Mouse (Mus musculus) thymus, postnatal 25 days (tissue): ENCODE measurements around the gene Cela2a.

ENCODE experiments used
- DNase-seq: peaks from one replicate; pipeline ENCODE4 v3.0.0; 2022

The Cela2a gene

GRCm38 (mm10) chr4:141826060-141826459 lies at the start of gene Cela2a:
Gene Cela2a (minus strand): TSS chr4:141826160.
- no peak for DNase-seq

DNA sequence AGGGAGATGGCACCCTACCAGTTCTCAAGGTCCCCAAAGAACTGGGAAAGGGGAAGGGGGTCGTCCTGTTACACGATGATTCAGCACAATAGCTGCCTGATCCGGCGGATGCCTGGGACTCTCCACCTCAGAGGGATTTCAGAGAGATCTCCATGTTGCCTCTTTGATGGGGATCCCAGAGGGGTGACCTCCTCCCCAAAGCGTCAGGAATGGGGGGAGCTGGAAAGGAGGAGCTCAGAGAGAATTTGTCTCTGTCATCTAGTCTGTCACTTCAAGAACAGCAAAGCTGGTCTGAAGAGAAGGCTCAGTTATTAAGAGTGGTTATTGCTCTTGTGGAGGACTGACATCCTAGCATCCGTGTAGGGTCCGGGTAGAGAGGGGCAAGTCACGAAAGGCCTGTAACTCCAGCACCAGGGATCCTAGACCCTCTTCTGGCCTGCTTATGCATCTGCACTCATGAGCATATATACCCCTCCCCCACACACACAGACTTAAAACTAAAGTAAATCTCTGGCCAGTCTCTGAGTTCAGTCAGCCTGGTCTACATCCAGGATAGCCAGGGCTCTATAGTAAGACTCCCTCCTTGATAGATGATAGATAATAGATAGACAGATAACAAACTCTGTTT lies 49.6 kb upstream of the Cela2a start:
- DNase-seq, result no peak

DNA sequence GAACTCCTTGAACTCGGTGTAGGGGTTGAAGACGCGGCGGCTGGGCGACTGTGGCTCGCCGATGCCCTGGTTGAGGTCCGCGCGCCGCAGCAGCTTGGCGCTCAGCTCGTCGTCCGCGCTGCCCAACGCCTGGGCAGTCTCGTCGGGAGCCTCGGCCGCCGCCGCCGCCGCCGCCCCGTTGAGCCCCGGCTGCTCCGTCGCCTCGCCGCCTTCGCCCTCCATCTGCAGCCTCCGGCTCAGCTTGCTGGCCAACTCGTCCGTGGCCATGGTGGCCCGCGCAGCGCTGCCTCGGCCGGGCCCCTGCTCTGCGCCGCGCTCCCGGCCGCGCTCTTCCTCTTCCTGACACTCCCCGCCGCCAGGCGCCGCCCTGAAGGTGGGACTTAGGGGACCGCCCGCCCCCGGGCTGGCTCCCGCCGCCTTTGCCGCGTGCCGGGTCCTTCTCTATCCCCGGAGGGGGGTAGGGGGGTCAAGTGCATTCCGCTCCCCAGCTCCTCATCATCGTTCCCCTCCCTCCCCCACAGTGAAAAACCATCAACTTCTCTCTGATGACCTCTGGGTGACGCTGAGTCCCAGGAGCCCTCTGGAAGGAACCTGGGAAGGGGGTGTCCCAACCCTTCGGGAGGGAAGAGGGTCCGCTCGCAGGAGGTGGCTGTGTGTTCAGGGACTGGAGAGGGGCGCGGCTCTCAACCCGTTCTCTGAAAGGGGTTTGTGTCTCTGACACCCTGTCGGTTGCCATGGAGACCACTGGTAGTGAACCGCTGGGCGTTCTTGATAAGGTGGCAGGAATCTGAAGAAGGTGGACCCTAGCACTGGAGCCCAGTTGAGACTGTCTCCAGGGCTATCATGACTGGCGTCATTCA lies 48.9 kb upstream of the Cela2a start, which contains the start of gene Efhd2:
Gene Efhd2 (minus strand): TSS at position 320 of the 860 bp plus-strand sequence.
- peak; percentile 76 for DNase-seq

- DNase-seq, result no peak
Observed at GRCm38 (mm10) chr4:141874111-141874600, 48.2 kb upstream of the Cela2a start.

GRCm38 (mm10) chr4:141872977-141873376 lies 47.0 kb upstream of the Cela2a start:
- no peak for DNase-seq

DNA sequence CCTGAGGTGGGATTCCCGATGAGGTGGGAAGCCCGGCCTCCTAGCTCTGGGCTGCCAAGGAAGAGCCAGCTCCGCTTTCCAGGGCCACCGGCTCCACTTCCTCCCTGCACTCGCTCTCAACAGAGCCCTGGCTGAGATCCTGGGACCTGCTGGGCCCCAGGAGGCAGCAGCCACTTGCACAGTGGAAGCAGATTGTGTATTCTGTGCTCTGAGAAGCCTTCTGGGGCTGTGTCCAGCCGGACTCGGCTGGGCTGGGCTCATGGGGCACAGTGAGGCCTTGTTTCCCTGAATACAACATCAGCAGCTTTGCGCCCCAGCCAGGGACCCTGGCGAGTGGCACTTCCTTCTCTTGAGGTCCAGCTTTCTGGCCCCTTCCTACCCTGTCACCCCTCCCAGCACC lies 45.9 kb upstream of the Cela2a start:
- no peak for DNase-seq

GRCm38 (mm10) chr4:141871333-141871725 lies 45.4 kb upstream of the Cela2a start:
- DNase-seq, result no peak

DNA sequence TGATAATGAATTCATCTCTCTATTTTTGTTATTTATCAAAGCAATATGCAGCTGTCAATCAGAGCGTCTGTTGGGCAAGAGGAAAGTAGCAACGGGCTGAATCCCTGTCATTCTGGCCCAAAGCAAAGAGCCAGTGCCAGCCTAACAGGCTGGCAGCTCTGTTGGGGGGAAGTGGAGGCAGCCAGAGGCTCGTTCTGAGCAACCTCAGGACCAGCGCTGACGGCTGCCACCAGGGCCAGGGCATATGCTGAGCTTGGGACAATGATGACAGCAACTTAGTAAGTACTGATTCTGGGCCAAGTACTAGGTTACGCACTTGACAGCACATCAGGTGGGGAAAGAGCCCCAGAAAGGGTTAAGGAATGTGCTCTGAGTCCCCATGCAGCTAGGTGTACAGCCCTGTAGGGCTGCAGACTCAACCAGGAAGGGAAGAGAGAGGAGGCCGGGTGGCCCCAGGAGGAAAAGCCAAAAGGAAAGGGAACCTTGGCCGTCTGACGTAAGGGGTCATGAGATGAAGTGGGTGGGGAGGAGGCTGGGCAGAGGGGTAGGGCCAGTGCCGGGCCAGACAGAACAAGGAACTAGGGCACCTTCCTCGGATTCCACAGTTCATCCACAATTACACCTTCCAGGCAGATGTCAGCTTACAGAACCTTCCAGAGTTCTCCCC lies 44.8 kb upstream of the Cela2a start:
- DNase-seq, result no peak

GRCm38 (mm10) chr4:141869436-141870215 lies 43.7 kb upstream of the Cela2a start:
- no peak for DNase-seq

GRCm38 (mm10) chr4:141868051-141868450 lies 42.1 kb upstream of the Cela2a start:
- no peak for DNase-seq

DNA sequence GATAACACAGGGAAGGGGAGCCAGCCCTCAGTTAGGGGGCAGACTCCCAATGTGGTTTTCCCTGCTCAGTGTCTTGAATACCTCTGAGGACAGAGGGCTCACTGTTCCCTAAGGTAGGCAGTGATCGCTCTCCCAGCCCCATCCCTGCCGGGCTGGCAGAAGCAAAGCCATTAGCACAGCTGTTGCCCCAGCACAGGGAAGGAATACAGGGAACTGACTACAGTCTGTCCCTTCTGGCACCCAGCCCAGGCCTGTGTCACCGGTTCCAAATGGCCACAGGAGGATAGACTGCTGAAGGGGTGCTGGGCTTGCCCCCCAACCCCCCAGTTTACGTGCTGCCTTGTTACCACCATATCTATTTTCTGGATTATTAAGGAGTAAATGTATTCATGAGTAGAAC lies 41.5 kb upstream of the Cela2a start:
- no peak for DNase-seq

DNA sequence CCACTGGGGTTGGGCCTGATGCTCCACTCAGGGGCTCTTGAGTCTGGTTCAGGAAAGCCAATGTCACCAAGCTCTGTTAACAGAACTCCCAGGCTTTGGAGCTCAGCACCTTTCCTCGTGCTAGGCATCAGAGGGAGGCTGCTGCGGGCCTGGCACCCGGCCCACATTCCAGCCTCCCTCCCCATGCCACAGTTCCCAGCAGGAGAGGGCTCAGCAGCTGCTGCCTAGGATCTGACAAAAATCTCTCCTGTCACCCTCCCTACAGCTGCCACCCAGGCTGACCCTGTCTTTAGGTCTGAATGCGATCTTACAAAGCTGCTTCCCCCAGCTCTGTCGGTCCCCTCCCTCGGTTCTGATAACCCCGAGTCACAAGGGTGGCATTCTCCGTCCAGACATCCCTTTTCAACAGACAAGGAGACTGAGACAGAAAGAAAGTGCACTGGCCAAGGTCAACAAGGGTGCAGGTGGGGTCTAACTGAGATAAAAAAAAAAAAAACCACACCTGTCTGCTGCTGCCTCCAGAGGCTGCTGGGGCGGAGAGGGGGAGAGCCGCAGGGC lies 41.1 kb upstream of the Cela2a start:
- no peak for DNase-seq

- no peak for DNase-seq
Observed at GRCm38 (mm10) chr4:141865600-141865999, 39.6 kb upstream of the Cela2a start.

- no peak for DNase-seq
Observed at GRCm38 (mm10) chr4:141865006-141865405, 39.0 kb upstream of the Cela2a start.

- no peak for DNase-seq
Observed at GRCm38 (mm10) chr4:141864506-141864905, 38.5 kb upstream of the Cela2a start.

GRCm38 (mm10) chr4:141863726-141864280 lies 37.8 kb upstream of the Cela2a start:
- no peak for DNase-seq

DNA sequence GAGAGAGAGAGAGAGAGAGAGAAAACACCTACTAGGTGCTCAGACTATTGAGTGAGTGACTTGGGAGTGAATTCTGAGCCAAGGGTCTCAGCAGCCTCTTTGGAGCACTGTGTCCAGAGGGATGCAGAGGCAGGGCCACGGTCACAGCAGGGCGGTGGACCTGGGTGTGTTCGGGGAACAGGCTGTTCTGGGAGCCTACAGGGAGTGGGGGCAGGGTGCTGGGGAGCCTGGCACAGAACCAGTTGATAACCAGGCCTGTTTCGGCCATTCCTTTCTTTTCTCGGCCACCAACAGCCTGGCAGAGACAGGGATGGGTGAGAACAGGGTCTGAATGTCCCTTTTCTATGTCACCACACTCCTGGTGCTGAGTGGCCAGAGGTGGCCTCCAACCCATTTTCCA lies 36.9 kb upstream of the Cela2a start:
- DNase-seq, result no peak

GRCm38 (mm10) chr4:141861591-141862295 lies 35.8 kb upstream of the Cela2a start:
- DNase-seq, result no peak

DNA sequence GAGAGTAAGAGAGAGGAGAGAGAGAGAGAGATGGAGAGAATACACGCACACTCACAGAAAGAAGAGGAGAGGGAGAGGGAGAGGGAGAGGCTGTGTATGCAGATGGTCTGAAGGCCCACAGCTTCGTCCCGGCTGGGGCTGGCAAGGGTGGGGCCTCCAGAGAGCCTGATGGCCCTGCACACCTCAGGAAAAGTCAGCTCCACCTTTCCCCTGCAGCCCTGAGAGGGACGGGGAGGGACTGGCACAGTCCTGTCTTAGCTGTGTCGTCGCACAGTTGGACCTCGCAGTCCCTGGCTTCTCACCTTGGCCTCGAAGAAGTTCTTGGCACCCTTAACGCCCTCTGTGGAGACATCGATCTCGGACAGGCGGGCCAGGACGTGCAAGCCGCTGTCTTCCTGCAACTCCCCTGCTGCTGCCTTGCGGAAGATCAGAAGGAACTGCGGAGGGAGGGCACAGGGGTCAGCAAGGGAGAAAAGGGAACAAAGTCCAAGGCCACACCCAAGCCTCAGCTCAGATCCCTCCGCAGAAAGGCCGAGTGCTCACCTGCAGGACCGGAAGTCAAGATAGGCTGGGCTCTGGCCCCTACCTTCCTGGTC lies 34.4 kb upstream of the Cela2a start:
- DNase-seq, result no peak

DNA sequence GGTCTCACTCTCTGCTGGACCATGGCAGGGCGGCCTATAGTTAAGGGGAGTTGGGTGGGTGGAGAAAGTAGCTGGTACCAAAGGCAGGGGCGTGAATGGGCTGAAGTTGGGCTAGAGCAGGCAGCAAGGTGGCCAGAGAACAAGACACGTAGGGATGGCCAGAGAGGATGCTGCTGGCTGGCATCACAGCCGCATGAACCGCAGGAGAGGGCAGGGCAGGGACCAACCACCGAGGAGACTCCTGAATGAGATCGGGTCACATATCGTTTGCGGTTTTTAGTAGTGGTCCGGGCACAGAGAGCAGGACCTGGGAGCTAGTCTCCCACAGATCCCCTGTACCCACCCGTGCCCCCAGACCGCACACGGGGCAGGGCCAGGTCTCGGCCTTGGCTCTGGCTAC lies 33.4 kb upstream of the Cela2a start:
- no peak for DNase-seq

GRCm38 (mm10) chr4:141858501-141858900 lies 32.5 kb upstream of the Cela2a start:
- no peak for DNase-seq
